Mouse (Mus musculus) MEL (cell line): ENCODE results near the gene Bub1. TPM values are rescaled to one million over a fixed set of nuclear protein-coding genes. Genes with fewer than 3 reads are reported as not detected.

Experiments used
- DNase-seq: peaks from one replicate; pipeline ENCODE4 v3.0.0; 2011; ENCODE audit warnings: low read depth, low spot score
- H3K27ac ChIP-seq: 2 replicates; pipeline ENCODE4 v1.5.1; 2012; ENCODE audit warnings: low read depth, mild to moderate bottlenecking, control low read depth, low read length, moderate library complexity; ENCODE audit not compliant: control insufficient read depth
- H3K27me3 ChIP-seq, 2 experiments: fragments of 150-350 bp in 1 of 2; sonication (generic) in 1 of 2; 2 replicates each; pipeline ENCODE4 v1.6.1; 2012; ENCODE audit warnings: low read length in 2 of 2, mild to moderate bottlenecking in 2 of 2, improper control_type of control experiment in 1 of 2, moderate library complexity in 1 of 2; ENCODE audit not compliant: insufficient read depth in 2 of 2, control insufficient read depth in 1 of 2
- H3K36me3 ChIP-seq, 2 experiments: 2 replicates each; pipeline ENCODE4 v1.6.1; 2012 to 2014; ENCODE audit warnings: low read length in 2 of 2, improper control_type of control experiment in 1 of 2, inconsistent platforms in 1 of 2, mild to moderate bottlenecking in 1 of 2; ENCODE audit not compliant: insufficient read depth in 2 of 2, control insufficient read depth in 1 of 2
- H3K4me1 ChIP-seq, 2 experiments: fragments of 150-350 bp in 1 of 2; sonication (generic) in 1 of 2; 2 replicates each; pipeline ENCODE4 v1.6.1; 2012; ENCODE audit warnings: low read length in 2 of 2, improper control_type of control experiment in 1 of 2, mild to moderate bottlenecking in 1 of 2; ENCODE audit not compliant: insufficient read depth in 2 of 2, control insufficient read depth in 1 of 2
- H3K4me3 ChIP-seq, 2 experiments: fragments of 150-350 bp in 1 of 2; sonication (generic) in 1 of 2; 2 replicates each; pipeline ENCODE4 v1.5.1; 2012; ENCODE audit warnings: low read depth in 2 of 2, low read length in 2 of 2, mild to moderate bottlenecking in 2 of 2, moderate library complexity in 2 of 2, control low read depth in 1 of 2, improper control_type of control experiment in 1 of 2; ENCODE audit not compliant: control insufficient read depth in 1 of 2, insufficient read depth in 1 of 2
- H3K79me2 ChIP-seq: 2 replicates; pipeline ENCODE4 v1.6.1; 2012; ENCODE audit warnings: mild to moderate bottlenecking, low read length, moderate library complexity; ENCODE audit not compliant: control insufficient read depth, poor library complexity, insufficient read depth
- H3K9ac ChIP-seq: 2 replicates; pipeline ENCODE4 v1.6.1; 2012; ENCODE audit warnings: low read depth, mild to moderate bottlenecking, control low read depth, low read length, moderate library complexity; ENCODE audit not compliant: control insufficient read depth, poor library complexity, severe bottlenecking
- H3K9me3 ChIP-seq: fragments of 150-350 bp; sonication (generic); replicated peaks from 2 replicates; pipeline ENCODE4 v1.6.1; 2012; ENCODE audit warnings: mild to moderate bottlenecking, low read length, improper control_type of control experiment, moderate library complexity; ENCODE audit not compliant: insufficient read depth
- BHLHE40 ChIP-seq: IDR thresholded peaks from 2 replicates; pipeline ENCODE4 v1.6.1; 2012; ENCODE audit warnings: low read depth, mild to moderate bottlenecking, inconsistent platforms, low read length, improper control_type of control experiment, borderline replicate concordance
- CHD1 ChIP-seq: IDR thresholded peaks from 2 replicates; pipeline ENCODE4 v1.6.1; 2012; ENCODE audit warnings: low read depth, mild to moderate bottlenecking, inconsistent platforms, low read length, improper control_type of control experiment
- E2F4 ChIP-seq: IDR thresholded peaks from 2 replicates; pipeline ENCODE4 v1.6.1; 2011; ENCODE audit warnings: low read depth, low read length, improper control_type of control experiment, borderline replicate concordance
- ELF1 ChIP-seq: IDR thresholded peaks from 2 replicates; pipeline ENCODE4 v1.6.1; 2014; ENCODE audit warnings: low read depth, mild to moderate bottlenecking, inconsistent platforms, low read length, improper control_type of control experiment, moderate library complexity
- ETS1 ChIP-seq: IDR thresholded peaks from 2 replicates; pipeline ENCODE4 v1.6.1; 2012; ENCODE audit warnings: low read depth, mild to moderate bottlenecking, inconsistent platforms, low read length, improper control_type of control experiment, moderate library complexity
- GATA1 ChIP-seq: IDR thresholded peaks from 2 replicates; pipeline ENCODE4 v1.6.1; 2011; ENCODE audit warnings: low read depth, low read length, improper control_type of control experiment
- HCFC1 ChIP-seq: IDR thresholded peaks from 2 replicates; pipeline ENCODE4 v1.6.1; 2012; ENCODE audit warnings: low read depth, mild to moderate bottlenecking, inconsistent platforms, low read length, improper control_type of control experiment, moderate library complexity
- KAT2A ChIP-seq: conservative IDR thresholded peaks from 2 replicates; pipeline ENCODE4 v1.6.1; 2012; ENCODE audit warnings: low read depth, low read length, improper control_type of control experiment, inconsistent platforms
- MAX ChIP-seq: IDR thresholded peaks from 2 replicates; pipeline ENCODE4 v1.6.1; 2011; ENCODE audit warnings: low read length, improper control_type of control experiment
- MAZ ChIP-seq: IDR thresholded peaks from 2 replicates; pipeline ENCODE4 v1.6.1; 2012; ENCODE audit warnings: low read depth, mild to moderate bottlenecking, inconsistent platforms, low read length, improper control_type of control experiment
- NRF1 ChIP-seq: IDR thresholded peaks from 2 replicates; pipeline ENCODE4 v1.6.1; 2014; ENCODE audit warnings: low read depth, mild to moderate bottlenecking, inconsistent platforms, low read length, improper control_type of control experiment, moderate library complexity; ENCODE audit not compliant: poor library complexity, insufficient read depth, severe bottlenecking
- POLR2A ChIP-seq, 2 experiments: IDR thresholded peaks; 2 replicates each; pipeline ENCODE4 v1.6.1; 2011 to 2012; ENCODE audit warnings: low read length in 2 of 2, mild to moderate bottlenecking in 2 of 2, control low read depth in 1 of 2, improper control_type of control experiment in 1 of 2, low read depth in 1 of 2, moderate library complexity in 1 of 2; ENCODE audit not compliant: control insufficient read depth in 1 of 2, insufficient read depth in 1 of 2, poor library complexity in 1 of 2
- POLR2AphosphoS2 ChIP-seq: IDR thresholded peaks from 2 replicates; pipeline ENCODE4 v1.6.1; 2011; ENCODE audit warnings: low read length, improper control_type of control experiment
- SIN3A ChIP-seq: IDR thresholded peaks from 2 replicates; pipeline ENCODE4 v1.6.1; 2012; ENCODE audit warnings: low read length, improper control_type of control experiment, inconsistent platforms
- TCF12 ChIP-seq: IDR thresholded peaks from 2 replicates; pipeline ENCODE4 v1.6.1; 2014; ENCODE audit warnings: low read depth, mild to moderate bottlenecking, inconsistent platforms, low read length, improper control_type of control experiment, moderate library complexity
- USF2 ChIP-seq, 2 experiments: IDR thresholded peaks; 2 replicates each; pipeline ENCODE4 v1.6.1; 2011 to 2012; ENCODE audit warnings: improper control_type of control experiment in 2 of 2, low read length in 2 of 2, borderline replicate concordance in 1 of 2, inconsistent platforms in 1 of 2, low read depth in 1 of 2, mild to moderate bottlenecking in 1 of 2; ENCODE audit not compliant: insufficient read depth in 1 of 2
- ZC3H11A ChIP-seq: IDR thresholded peaks from 2 replicates; pipeline ENCODE4 v1.6.1; 2012; ENCODE audit warnings: low read depth, mild to moderate bottlenecking, inconsistent platforms, low read length, improper control_type of control experiment
- ZMIZ1 ChIP-seq: IDR thresholded peaks from 2 replicates; pipeline ENCODE4 v1.6.1; 2012; ENCODE audit warnings: low read depth, mild to moderate bottlenecking, inconsistent platforms, low read length, improper control_type of control experiment, moderate library complexity
- ZNF384 ChIP-seq: IDR thresholded peaks from 2 replicates; pipeline ENCODE4 v1.6.1; 2012; ENCODE audit warnings: low read depth, mild to moderate bottlenecking, inconsistent platforms, low read length, improper control_type of control experiment
- polyA plus RNA-seq, 2 experiments: library from polyadenylated mRNA; stranded (reverse) in 1 of 2; unstranded in 1 of 2; fragments of >175 nt in 1 of 2; fragments of >200 nt in 1 of 2; gene quantifications; 2 replicates each; pipeline versions ENCODE4 v1.2.1 to v1.2.4; 2012; ENCODE audit warnings: low replicate concordance in 2 of 2, low read depth in 1 of 2; ENCODE audit not compliant: insufficient read length in 2 of 2, insufficient read depth in 1 of 2, missing spikeins in 1 of 2
- total RNA-seq: library from RNA; depleted of rRNA; stranded (reverse); fragments of 300-350 nt; gene quantifications from 2 replicates; pipeline ENCODE4 v1.2.3, GENCODE M21; 2012

Bub1 gene
- total and polyA plus RNA-seq, 3 experiments = 34.6 to 618 (median 57.2) TPM

DNA sequence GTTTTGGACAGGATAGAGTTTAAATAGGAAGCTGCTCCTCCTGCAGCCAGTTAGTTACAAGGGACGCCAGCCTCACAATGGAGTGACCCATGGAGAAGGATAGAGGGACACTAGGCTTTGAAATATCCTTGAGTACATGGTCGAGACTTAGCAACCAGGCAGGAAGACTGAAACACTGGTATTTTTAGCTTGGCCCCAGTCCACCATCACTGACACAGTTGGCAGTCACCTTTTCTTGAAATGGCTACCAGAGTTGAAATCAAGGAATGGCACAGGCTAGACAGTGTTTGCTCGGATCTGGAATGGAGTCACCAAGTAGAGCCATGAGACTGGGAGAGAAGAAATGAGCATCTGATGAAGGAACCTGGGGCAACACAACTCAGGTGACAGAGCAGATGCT is 10.8 kb upstream of the Bub1 start:
- TF ChIP-seq BHLHE40 = no peak
- TF ChIP-seq ETS1 = no peak
- TF ChIP-seq NRF1 = no peak
- TF ChIP-seq POLR2A (IDR thresholded peaks at IDR 0.05; ENCODE audit: control insufficient read depth in 1 of 2, insufficient read depth in 1 of 2, low read depth in 1 of 2, low read length in 2 of 2, poor library complexity in 1 of 2) = no peak
- no peak for TF ChIP-seq HCFC1
- TF ChIP-seq MAZ = no peak
- Histone ChIP-seq H3K27me3 (peaks cover 9 to 12% of the 10 kb centered on the region in 2 experiments), H3K79me2 (no peaks in the 10 kb centered on the region), H3K4me1 (peaks cover 0 to 8% of the 10 kb centered on the region in 2 experiments; a peak in 2 of 4 replicates), H3K9ac (no peak overlapping the region), H3K9me3 (no peaks in the 10 kb centered on the region), H3K4me3 (no peak overlapping the region), H3K27ac (no peak overlapping the region), H3K36me3 (peaks cover 0 to 13% of the 10 kb centered on the region in 2 experiments; a peak in 2 of 4 replicates)
- no peak for DNase-seq

DNA sequence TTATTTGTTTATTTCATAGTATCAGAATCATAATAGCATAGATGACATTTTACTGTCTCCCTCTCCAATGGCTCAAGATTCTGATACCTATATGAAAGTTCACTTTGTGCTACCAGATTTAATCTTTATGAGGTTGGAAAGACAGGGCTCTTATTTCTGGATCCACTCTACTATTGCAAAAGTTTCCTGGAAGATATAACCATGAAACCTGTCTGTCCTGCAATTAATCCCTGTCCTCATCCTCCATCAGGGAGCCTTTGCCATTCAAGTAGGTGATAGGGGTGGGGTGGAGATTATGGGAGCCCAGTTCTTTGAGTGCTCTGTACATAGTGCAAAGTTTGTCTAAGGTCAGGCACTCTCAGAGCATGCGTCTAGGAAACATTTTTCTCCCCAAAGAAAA is 9.7 kb upstream of the Bub1 start:
- Histone ChIP-seq H3K36me3 (peaks cover 0 to 13% of the 10 kb centered on the region in 2 experiments; a peak in 2 of 4 replicates), H3K27ac (no peak overlapping the region), H3K9me3 (no peaks in the 10 kb centered on the region), H3K79me2 (no peaks in the 10 kb centered on the region), H3K4me1 (peaks cover 0 to 8% of the 10 kb centered on the region in 2 experiments; a peak in 2 of 4 replicates), H3K27me3 (peaks cover 9 to 12% of the 10 kb centered on the region in 2 experiments), H3K4me3 (no peak overlapping the region), H3K9ac (no peak overlapping the region)
- TF ChIP-seq SIN3A (no peak), KAT2A (no peak), CHD1 (no peak), ZNF384 (no peak), MAX (no peak)
- DNase-seq = no peak

DNA sequence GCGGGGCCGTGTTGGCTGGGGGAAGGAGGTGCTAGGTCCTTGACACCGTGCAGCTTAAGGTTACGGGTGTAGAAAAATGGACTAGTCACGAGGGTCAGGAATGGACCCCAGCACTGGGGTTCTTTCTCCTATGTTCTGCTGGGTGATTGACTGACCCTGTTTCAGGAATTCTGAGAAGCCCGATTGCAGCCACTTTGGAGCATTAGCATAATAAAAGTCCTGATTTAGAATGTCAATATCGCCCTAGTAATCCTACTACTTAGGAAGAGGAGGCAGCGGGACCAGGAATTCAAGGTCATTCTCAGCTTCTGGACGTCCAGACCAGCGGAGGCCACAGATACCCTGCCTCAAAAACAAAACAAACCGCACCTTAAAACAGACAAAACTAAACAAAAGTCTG is 7.8 kb upstream of the Bub1 start:
- Histone ChIP-seq H3K4me1 (no peaks in the 10 kb centered on the region), H3K79me2 (no peaks in the 10 kb centered on the region), H3K4me3 (no peak overlapping the region), H3K27me3 (peaks cover 9 to 12% of the 10 kb centered on the region in 2 experiments), H3K27ac (no peak overlapping the region), H3K9ac (no peak overlapping the region), H3K9me3 (no peaks in the 10 kb centered on the region), H3K36me3 (peaks cover 0 to 4% of the 10 kb centered on the region in 2 experiments; a peak in 1 of 4 replicates)
- no peak for DNase-seq
- TF ChIP-seq GATA1 (no peak), ZMIZ1 (no peak), POLR2AphosphoS2 (no peak), USF2 (IDR thresholded peaks at IDR 0.05; ENCODE audit: borderline replicate concordance in 1 of 2, insufficient read depth in 1 of 2, low read depth in 1 of 2, low read length in 2 of 2) (no peak), ELF1 (no peak), KAT2A (no peak), ZNF384 (no peak), POLR2A (IDR thresholded peaks at IDR 0.05; ENCODE audit: control insufficient read depth in 1 of 2, insufficient read depth in 1 of 2, low read depth in 1 of 2, low read length in 2 of 2, poor library complexity in 1 of 2) (no peak), E2F4 (no peak), ZC3H11A (no peak), TCF12 (no peak), SIN3A (no peak)
